Mouse (Mus musculus) thymus, postnatal 0 days (tissue): ENCODE results near the gene Ankfn1. TPM values are rescaled to one million over a fixed set of nuclear protein-coding genes. Genes with fewer than 3 reads are reported as not detected.

Experiments
- DNase-seq: peaks from one replicate; pipeline ENCODE4 v3.0.0-alpha.2; 2015; ENCODE audit warnings: low spot score
- polyA plus RNA-seq: library from polyadenylated mRNA; unstranded; fragments of >200 nt; fragmentation: Nextera tagmentation; extraction: Ambion mirVana; gene quantifications from 2 replicates; pipeline ENCODE4 v1.2.1, GENCODE M21; 2015

Ankfn1 gene
- polyA plus RNA-seq, 1 experiment from 2014 or later = 0.05 TPM

DNA sequence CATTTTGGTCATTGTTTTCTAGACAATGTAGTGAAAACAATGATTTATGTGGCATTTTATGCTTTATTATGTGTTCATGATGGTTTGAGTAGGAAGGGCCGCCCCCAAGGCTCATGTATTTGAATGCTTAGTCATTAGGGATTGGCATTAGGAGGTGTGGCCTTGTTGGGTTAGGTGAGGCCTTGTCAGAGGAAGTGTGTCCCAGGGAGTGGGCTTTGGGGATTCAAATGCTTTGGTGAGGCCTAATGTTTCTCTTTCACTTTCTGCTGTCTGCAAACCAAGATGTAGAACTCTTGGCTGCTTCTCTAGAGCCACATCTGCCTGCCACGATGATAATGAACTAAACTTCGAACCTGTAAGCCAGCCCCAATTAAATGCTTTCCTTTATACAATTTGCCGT lies 304.6 kb downstream of the Ankfn1 start:
- DNase-seq = no peak

GRCm38 (mm10) chr11:89465381-89465780 lies 312.1 kb downstream of the Ankfn1 start:
- no peak for DNase-seq

- DNase-seq = no peak
These were observed 315.2 kb downstream of the Ankfn1 start for GRCm38 (mm10) chr11:89462216-89462615.

GRCm38 (mm10) chr11:89459437-89459836 lies 318.0 kb downstream of the Ankfn1 start:
- DNase-seq = no peak

DNA sequence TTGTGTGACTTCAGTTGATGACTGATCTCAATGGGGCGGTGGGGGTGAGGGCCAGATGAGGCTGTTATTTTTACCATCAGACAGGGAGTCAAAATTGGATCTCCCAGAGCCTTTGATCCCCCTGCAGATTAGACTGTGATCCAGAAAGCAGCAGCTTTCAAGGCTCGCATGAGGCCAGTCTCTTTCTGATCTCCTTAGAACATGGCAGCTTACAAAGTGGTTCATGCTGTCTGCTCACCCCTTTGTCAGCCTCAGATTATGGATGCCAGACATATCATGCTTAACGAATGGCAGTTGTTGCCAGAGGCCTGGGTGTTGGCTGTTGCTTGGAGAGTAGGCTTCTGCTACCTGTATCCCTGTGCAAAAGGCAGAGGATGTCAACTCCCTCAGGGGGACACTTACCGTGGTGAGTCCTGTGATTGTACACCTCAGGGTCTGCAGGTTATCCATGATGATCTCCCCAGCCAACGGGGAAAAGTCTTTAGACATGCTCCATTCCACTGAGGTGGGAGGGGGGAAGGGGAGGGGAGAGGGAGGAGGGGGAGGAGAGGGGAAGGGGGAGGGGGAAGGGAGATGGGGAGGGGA lies 321.7 kb downstream of the Ankfn1 start:
- DNase-seq = no peak

DNA sequence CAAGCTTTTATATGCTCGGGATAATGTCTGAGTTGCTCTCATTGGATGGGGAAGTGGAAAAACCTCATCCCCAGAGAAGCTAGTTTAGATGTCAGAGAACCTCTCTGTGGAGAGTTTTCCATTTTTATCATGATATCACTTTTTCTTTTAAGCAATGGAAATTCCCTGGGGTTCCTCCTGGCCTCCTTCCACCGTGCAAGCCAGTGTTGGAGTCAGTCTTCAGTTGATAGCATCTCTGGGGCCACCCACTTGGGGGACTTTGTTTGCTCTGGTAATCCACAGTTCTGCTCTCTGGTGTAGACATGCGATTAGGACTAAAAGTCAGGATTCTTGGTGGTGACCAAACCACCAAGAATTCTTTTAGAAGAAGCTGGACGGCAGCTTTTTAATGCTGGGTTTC lies 322.8 kb downstream of the Ankfn1 start:
- no peak for DNase-seq

DNA sequence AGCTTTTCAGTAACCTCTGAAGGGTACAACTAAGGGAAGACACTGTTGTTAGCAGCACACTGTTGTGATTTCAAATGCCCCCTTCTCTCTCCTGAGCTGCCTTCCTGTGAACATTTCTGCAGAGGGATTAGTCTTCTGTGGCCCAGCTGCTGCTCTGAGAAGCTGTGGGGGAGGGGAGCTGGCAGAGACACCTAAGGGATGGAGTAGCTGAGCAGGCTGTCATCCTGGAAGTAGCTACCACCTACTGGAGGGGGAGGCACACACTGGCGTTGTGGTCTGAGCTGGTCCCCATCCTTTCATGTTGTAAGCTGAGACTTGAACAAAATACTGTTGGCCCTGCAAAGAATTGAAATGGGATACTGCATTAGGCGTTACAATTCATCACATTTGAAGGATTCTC lies 324.6 kb downstream of the Ankfn1 start:
- DNase-seq = no peak

DNA sequence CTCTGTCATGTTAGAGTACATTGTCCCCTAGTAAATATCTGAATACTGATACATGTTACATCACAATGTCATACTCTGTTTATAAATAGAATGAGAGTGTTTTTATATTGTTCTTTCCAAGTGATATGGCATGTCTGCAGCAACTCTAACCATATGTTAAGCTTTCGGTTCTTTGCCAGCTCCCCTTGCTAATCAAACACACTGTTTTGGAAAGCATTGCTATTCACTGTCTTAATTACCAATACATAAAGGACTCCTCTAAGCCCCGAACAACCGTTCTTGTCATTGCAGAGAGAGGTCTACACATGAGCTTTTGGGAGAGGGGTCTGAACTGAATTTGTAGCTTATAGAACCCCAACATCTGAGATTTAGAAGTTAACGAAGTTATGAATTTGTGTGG lies 327.0 kb downstream of the Ankfn1 start:
- DNase-seq = no peak

GRCm38 (mm10) chr11:89448986-89449385 lies 328.5 kb downstream of the Ankfn1 start:
- DNase-seq = no peak

GRCm38 (mm10) chr11:89447477-89447876 lies 330.0 kb downstream of the Ankfn1 start:
- DNase-seq = no peak

- no peak for DNase-seq
These were observed 336.9 kb downstream of the Ankfn1 start for GRCm38 (mm10) chr11:89440566-89440965.

- peak; percentile 20 for DNase-seq
These were observed 353.1 kb downstream of the Ankfn1 start for GRCm38 (mm10) chr11:89424358-89424757.

GRCm38 (mm10) chr11:89422637-89423036 lies 354.8 kb downstream of the Ankfn1 start:
- DNase-seq = no peak

DNA sequence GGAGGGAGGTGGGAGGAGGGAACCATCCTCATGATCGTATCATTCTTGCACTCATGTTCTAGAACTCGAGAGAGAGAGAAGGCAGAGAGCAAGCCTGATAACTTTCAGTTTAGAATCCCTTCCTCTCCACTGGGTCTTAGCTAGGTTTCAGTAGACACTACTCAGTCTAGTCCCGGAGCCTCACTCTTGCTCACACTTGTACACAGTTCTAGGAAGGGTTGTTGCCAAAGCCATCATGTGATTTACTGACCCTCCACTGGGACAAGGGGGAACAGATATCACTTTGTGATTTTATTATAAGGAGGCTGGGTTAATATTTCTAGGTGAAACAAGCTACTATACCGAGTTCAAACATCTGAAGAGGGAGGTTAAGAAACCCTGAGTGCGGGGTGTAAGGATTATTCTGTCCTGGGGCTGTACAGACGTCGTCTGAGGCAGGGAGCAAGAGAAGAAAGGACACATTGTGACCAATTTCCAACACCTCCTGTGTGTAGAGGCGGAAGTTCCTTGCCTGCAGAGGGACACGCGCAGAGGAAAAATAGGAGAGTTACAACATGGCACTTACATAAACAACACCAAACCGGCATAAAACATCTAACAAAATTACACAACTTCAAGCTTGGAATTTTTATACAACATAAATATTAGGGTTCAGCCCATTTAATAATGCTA lies 356.6 kb downstream of the Ankfn1 start:
- no peak for DNase-seq

DNA sequence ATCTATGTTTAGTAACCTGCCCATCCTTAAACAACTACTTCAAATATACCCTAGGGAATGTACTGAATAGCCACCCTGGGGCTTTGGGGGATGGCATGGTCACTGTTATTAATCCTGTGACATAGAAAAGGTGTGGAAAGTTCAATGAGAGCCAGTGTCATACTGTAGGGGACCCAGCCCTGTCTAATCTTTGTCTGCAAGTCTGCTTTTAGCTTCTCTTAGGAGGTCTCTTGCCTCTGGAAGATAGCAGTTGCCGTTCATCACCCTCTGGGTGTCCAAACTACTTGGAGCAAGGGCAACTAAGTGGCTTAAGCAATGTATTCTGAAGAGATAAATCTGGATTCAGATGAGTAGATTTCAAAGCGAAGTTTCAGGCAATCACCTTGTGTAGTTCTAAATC lies 357.6 kb downstream of the Ankfn1 start:
- DNase-seq = no peak

- DNase-seq = no peak
These were observed 358.8 kb downstream of the Ankfn1 start for GRCm38 (mm10) chr11:89418644-89419043.

DNA sequence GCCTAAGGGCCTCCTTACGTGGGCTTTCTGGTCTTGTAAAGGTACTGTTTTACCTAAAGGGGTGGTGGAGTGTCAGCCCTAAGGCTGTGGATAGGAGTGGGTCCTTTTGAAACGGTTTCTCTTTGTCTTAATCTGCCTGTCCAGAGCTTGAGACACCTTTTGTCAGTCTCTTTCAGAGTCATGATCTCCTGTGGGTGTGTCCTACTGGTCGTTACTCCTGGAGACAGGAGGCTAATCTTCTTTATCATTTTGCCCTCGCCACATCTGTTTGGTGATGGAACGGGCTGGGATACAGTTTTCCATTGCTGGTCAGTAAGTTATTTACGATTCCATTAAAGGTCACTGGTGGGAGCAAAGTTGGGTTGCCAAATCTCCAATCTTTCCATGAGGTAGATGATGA lies 360.7 kb downstream of the Ankfn1 start:
- DNase-seq = no peak

DNA sequence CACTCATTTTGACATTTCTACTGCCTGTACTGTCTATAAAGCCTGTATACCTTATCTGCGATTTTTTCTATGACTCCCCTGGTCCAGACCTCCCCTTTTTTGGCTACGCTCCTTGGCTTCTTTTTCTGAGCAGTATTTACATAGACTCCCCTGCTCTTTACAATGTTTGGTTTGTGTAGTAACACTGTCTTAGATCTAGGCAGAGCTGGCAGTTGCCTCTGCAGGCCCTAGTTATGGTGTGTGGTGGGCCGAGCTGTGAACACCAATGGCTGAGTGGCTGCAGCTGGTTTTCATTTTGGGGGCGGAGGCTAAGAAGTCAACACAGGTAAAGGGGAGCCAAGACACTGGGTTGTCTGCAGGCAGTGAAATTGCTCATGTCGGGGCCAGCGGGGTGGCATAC lies 368.7 kb downstream of the Ankfn1 start:
- DNase-seq = no peak

GRCm38 (mm10) chr11:89404489-89404888 lies 373.0 kb downstream of the Ankfn1 start:
- DNase-seq = no peak

GRCm38 (mm10) chr11:89403436-89403835 lies 374.0 kb downstream of the Ankfn1 start:
- DNase-seq = no peak

DNA sequence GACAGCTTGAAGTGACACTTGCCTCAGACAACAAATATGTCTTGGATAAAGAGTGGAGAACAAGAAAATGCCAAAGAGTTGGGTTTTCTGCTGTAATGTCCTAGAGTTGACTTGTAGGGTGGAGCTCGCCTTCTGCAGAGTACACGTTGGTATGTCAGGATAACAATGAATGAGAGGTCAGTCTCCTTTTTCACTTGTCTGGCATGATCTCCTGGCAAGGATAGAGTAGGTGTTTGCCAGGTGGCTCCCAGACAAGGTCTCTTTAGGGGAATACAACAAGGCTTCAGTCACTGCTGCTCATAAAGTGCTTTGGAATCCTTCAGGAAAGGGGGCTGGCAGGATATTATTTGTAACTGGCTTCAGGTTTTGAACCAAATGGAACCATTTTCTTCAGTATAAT lies 388.6 kb downstream of the Ankfn1 start:
- DNase-seq = no peak

DNA sequence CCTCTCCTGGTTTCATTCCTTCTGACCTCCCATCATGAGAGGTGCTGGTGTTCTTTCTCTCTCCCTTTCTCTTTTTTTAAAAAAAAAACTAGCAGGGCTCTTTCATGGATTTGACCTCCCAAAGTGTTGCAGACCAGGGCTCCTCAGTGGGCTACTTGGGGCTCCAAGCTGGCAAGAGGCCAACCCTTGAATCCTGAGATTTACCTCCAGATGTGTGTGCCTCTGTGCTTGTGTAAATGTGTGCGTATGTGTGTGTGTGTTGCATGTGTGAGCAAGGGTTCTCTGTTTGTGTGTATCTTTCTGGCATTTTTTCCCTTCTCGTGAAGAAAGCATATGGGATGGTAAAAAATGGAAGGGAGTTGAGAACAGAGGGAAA lies 394.8 kb downstream of the Ankfn1 start:
- no peak for DNase-seq
